8 mouse cellular contexts compared by ENCODE assay signal in the genomic region with DNA sequence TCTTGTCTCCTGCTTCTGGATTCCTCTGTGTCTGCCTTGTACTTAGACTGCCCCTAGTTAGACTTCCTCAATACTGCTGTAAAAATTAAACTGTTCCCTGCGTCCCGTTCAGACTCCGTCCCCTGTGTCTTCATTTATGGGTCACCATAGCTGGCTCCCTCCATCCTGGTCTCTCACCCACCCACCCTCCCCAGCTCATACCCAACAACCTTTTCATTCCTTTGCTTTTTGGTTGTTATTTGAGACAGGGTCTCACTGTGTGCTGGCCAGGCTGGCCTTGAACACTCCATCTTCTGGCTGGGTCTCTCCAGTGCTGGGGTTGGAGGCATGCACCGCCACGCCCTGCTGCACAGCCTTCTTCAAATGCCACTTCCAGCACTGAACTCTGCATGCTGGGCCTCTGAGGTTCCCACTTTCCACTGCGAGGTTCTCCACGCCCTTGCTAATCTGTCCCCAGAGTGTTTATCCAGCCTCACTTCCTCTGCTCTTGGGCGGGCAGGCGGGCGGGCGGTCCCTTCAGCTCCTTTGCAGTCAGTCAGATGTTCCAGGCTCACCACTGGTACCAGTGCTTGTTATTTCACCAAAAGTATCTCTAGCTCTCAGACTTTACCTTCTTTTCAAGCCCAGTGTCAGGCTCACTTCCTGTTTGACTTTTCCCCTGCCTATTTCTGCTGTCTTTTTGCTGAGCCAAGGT. TPM values are rescaled to one million over a fixed set of nuclear protein-coding genes. Genes with fewer than 3 reads are reported as not detected.
DNase-seq lines count a peak whose midpoint lies in the region; TF ChIP-seq lines count a peak whose summit lies in the region.

No protein-coding gene starts in this region.

- no peak for TF ChIP-seq CTCF in layer of hippocampus, adult 2 months (conservative IDR thresholded peaks at IDR 0.05)

- peak overlapping the region; percentile 19; the same call in 1 of the 2 replicates for H3K27ac ChIP-seq in embryonic facial prominence, embryonic 10.5 days (replicated peaks)
- H3K27ac ChIP-seq in layer of hippocampus, adult 2 months, result no peak overlapping the region

- H3K4me3 ChIP-seq in embryonic facial prominence, embryonic 10.5 days, result no peak overlapping the region
- peak overlapping the region; percentile 91 for H3K4me3 ChIP-seq in megakaryocyte, embryonic 14.5 days (replicated peaks)
- H3K4me3 ChIP-seq in layer of hippocampus, adult 2 months, result no peak overlapping the region

- H3K4me1 ChIP-seq in embryonic facial prominence, embryonic 10.5 days, result peaks cover 41% of the 10 kb centered on the region
- H3K4me1 ChIP-seq in megakaryocyte, embryonic 14.5 days, result peaks cover 81% of the 10 kb centered on the region

- H3K27me3 ChIP-seq in embryonic facial prominence, embryonic 10.5 days (replicated peaks; ENCODE audit: low read depth, poor library complexity, severe bottlenecking), result no peaks in the 10 kb centered on the region
- H3K27me3 ChIP-seq in megakaryocyte, embryonic 14.5 days (replicated peaks), result no peaks in the 10 kb centered on the region

- H3K9me3 ChIP-seq in embryonic facial prominence, embryonic 10.5 days, result no peaks in the 10 kb centered on the region
- H3K9me3 ChIP-seq in megakaryocyte, embryonic 14.5 days, result no peaks in the 10 kb centered on the region

- no peaks in the 10 kb centered on the region for H3K36me3 ChIP-seq in embryonic facial prominence, embryonic 10.5 days (replicated peaks)
- peaks cover 73% of the 10 kb centered on the region for H3K36me3 ChIP-seq in megakaryocyte, embryonic 14.5 days (replicated peaks; ENCODE audit: low read length)

- peak; percentile 50 to 57 for DNase-seq in B cell, adult 2 months
- no peak for DNase-seq in embryonic facial prominence, embryonic 10.5 days (ENCODE audit: low spot score)
- peak; percentile 67 for DNase-seq in induced T-regulatory cell, adult 2 months (ENCODE audit: low read depth)
- DNase-seq in layer of hippocampus, adult 2 months (ENCODE audit: low spot score in 2 of 2), result no peak
- no peak for DNase-seq in cerebellum, adult 11 months
- DNase-seq in retina, postnatal 1 day, result no peak
- no peak for DNase-seq in layer of hippocampus, postnatal 36 days

- 78% methylated on average over 11 of the region's 11 CpGs for WGBS in embryonic facial prominence, embryonic 10.5 days

RNA-seq across cellular contexts. Expression of gene Taok3, which starts 18.5 kb away (rescaled TPM):
- 8.1 TPM in 2 replicates for polyA plus RNA-seq in embryonic facial prominence, embryonic 10.5 days (2016; fragmentation: Nextera tagmentation; extraction: Ambion mirVana)
- 75.0 and 157 TPM in 2 replicates for polyA plus RNA-seq in megakaryocyte, embryonic 14.5 days (2012; ENCODE audit: insufficient read depth, low replicate concordance)
- 10 to 100 TPM; 57.0 to 60.8 TPM for total RNA-seq in layer of hippocampus, adult 2 months (2021)
- total RNA-seq in layer of hippocampus, postnatal 36 days (2021), result 10 to 100 TPM; 55.3 to 63.5 TPM

RNA-seq across cellular contexts. Expression of gene Suds3, which starts 22.5 kb away (rescaled TPM):
- 74.6 and 76.4 TPM in 2 replicates for polyA plus RNA-seq in embryonic facial prominence, embryonic 10.5 days (2016; fragmentation: Nextera tagmentation; extraction: Ambion mirVana)
- 37.1 and 38.0 TPM in 2 replicates for polyA plus RNA-seq in megakaryocyte, embryonic 14.5 days (2012; ENCODE audit: insufficient read depth, low replicate concordance)
- 100 to 1,000 TPM; 112 to 130 TPM for total RNA-seq in layer of hippocampus, adult 2 months (2021)
- 100 to 1,000 TPM; 117 to 119 TPM for total RNA-seq in layer of hippocampus, postnatal 36 days (2021)

Comparison
In these comparisons a context has a peak if more than half of its experiments do, and no peak if none do; other contexts are left out.
1. DNase-seq: peak in B cell, adult 2 months (2 of 2) and induced T-regulatory cell, adult 2 months (single experiment); none in embryonic facial prominence, embryonic 10.5 days (single experiment), layer of hippocampus, adult 2 months (0 of 2), cerebellum, adult 11 months (single experiment), retina, postnatal 1 day (single experiment) and layer of hippocampus, postnatal 36 days (0 of 2).